Mouse (Mus musculus) heart, adult 2 months (tissue): ENCODE results near the gene Rassf8. TPM values are rescaled to one million over a fixed set of nuclear protein-coding genes. Genes with fewer than 3 reads are reported as not detected.
A peak's percentile ranks its signal among the peaks of the same experiment; 100 is the strongest.

ENCODE experiments used
- DNase-seq, 2 experiments: peaks; one replicate each; pipeline ENCODE4 v3.0.0; 2021
- H3K27ac ChIP-seq: fragments of 200-600 bp; 2 replicates; pipeline ENCODE4 v1.8.1; 2022
- H3K27me3 ChIP-seq: fragments of 200-500 bp; 2 replicates; pipeline ENCODE4 v1.6.1; 2012; ENCODE audit warnings: mild to moderate bottlenecking, low read length, inconsistent platforms, mixed read lengths; ENCODE audit not compliant: control insufficient read depth, insufficient read depth
- H3K36me3 ChIP-seq: fragments of 200-500 bp; 2 replicates; pipeline ENCODE4 v1.6.1; 2012; ENCODE audit warnings: low read length, inconsistent platforms; ENCODE audit not compliant: control insufficient read depth, insufficient read depth
- H3K4me1 ChIP-seq: fragments of 200-500 bp; 2 replicates; pipeline ENCODE4 v1.6.1; 2011; ENCODE audit warnings: low read length; ENCODE audit not compliant: control insufficient read depth, insufficient read depth
- H3K4me3 ChIP-seq: fragments of 200-600 bp; 2 replicates; pipeline ENCODE4 v1.8.1; 2022
- H3K79me2 ChIP-seq: fragments of 200-500 bp; replicated peaks from 2 replicates; pipeline ENCODE4 v1.6.1; 2012; ENCODE audit warnings: mild to moderate bottlenecking, inconsistent platforms, low read length, moderate library complexity, mixed read lengths; ENCODE audit not compliant: control insufficient read depth, insufficient read depth
- H3K9ac ChIP-seq: fragments of 200-500 bp; 2 replicates; pipeline ENCODE4 v1.6.1; 2012; ENCODE audit warnings: low read depth, mild to moderate bottlenecking, control low read depth, inconsistent platforms, low read length, mixed read lengths
- CTCF ChIP-seq: fragments of 200-600 bp; IDR thresholded peaks from 2 replicates; pipeline ENCODE4 v1.8.1; 2022; ENCODE audit warnings: antibody characterized with exemption, mild to moderate bottlenecking, moderate library complexity
- EP300 ChIP-seq: fragments of 200-500 bp; IDR thresholded peaks from 2 replicates; pipeline ENCODE4 v1.6.1; 2011; ENCODE audit warnings: low read depth, low read length, control low read depth; ENCODE audit not compliant: insufficient read depth
- POLR2A ChIP-seq: fragments of 200-500 bp; IDR thresholded peaks from 2 replicates; pipeline ENCODE4 v1.6.1; 2011; ENCODE audit warnings: mild to moderate bottlenecking, low read depth, low read length, control low read depth; ENCODE audit not compliant: insufficient read depth
- WGBS: fragments of 180-500 bp; shearing (Covaris S2); methylation state at CpG from one replicate; pipeline ENCODE4 v1.1.7; 2018; 5-methylcytosine and 5-hydroxymethylcytosine counted together
- intact Hi-C: fragments of 180-260 bp; cut with DNase I; formaldehyde crosslinking; loops from one replicate; pipeline ENCODE4 v1.15.1; 2025
- polyA plus RNA-seq: library from polyadenylated mRNA; depleted of rRNA; stranded (reverse); fragments of >200 nt; gene quantifications from 2 replicates; pipeline ENCODE4 v1.2.3, GENCODE M21; 2012
- total RNA-seq, 2 experiments: library from RNA; stranded (reverse); gene quantifications; 2 replicates each; pipeline ENCODE4 v1.2.3; 2021

Rassf8 gene
- total and polyA plus RNA-seq, 3 experiments = 18.1 to 58.2 (median 56.9) TPM

DNA sequence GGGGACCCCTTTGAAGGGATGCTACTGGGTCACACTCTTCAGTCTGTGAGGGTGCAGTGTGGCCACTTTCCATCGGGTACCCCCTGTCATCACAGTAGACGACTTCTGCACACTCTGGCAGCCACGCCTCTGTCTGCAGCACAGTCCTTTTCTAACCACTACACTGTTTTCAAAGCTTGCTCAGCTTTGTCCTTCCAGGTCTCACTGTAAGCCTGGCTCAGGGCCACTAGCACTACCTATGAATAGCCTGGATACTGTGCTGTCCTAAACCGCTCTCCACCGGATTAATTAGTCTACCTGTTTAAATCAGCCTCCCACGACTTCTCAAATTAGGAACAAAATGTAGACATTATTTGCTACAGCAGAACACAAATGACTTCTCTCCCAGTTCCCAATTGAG, 63.5 kb downstream of the Rassf8 start:
- WGBS = 69% methylated on average over 6 of the region's 6 CpGs

DNA sequence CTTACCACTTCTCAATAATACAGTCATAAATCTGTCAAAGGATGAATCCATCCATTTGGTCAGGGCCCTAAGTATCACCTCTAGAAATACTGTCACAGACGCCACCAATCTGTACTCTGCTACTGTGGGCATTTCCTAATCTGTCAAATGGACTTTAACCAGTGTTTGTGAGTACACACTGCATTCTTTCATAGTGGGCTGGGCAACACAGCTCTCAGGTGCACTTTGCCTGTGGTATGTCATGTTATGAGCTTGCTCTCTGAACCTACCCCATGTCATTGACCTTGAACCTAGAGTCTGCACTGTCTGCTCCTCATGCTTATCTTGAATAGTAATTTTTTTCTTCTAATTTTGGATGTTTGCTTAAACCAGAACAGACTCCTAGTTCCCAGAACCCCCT, 64.6 kb downstream of the Rassf8 start:
- H3K27me3 ChIP-seq = no peaks in the 10 kb centered on the region
- H3K27ac ChIP-seq = no peak overlapping the region
- WGBS = 100% methylated on average over 1 of the region's 1 CpGs
- peaks cover 6% of the 10 kb centered on the region for H3K4me1 ChIP-seq
- no peaks in the 10 kb centered on the region for H3K79me2 ChIP-seq
- H3K36me3 ChIP-seq = peaks cover 3% of the 10 kb centered on the region; the same call in 1 of the 2 replicates
- intact Hi-C loops = no loop called here
- no peak for DNase-seq
- TF ChIP-seq POLR2A (no peak), EP300 (no peak)
- no peak overlapping the region for H3K9ac ChIP-seq
- H3K4me3 ChIP-seq = no peak overlapping the region

More for the DNA sequence above, 63.5 kb downstream of the Rassf8 start:
- TF ChIP-seq POLR2A (no peak), EP300 (no peak), CTCF (no peak)
- Histone ChIP-seq H3K4me3 (no peak overlapping the region), H3K27me3 (no peaks in the 10 kb centered on the region), H3K27ac (no peak overlapping the region), H3K36me3 (peaks cover 3% of the 10 kb centered on the region; the same call in 1 of the 2 replicates), H3K79me2 (no peaks in the 10 kb centered on the region), H3K9ac (no peak overlapping the region), H3K4me1 (peaks cover 6% of the 10 kb centered on the region)
- intact Hi-C loops = no loop called here
- DNase-seq = no peak

DNA sequence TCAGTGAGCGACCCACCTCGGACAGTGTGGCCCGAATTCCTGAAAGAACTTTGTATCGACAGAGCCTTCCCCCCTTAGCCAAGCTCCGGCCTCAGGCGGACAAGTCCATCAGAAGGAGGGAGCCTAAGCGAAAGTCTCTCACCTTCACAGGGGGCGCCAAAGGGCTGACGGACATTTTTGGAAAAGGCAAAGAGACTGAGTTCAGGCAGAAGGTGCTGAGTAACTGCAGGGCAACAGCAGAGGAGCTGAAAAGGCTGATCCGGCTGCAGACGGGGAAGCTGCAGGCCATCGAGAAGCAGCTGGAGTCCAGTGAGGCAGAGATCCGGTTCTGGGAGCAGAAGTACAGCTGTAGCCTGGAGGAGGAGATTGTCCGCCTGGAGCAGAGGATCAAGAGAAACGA, 68.7 kb downstream of the Rassf8 start:
- DNase-seq = no peak
- Histone ChIP-seq H3K27me3 (no peaks in the 10 kb centered on the region), H3K79me2 (no peaks in the 10 kb centered on the region), H3K9ac (no peak overlapping the region), H3K27ac (no peak overlapping the region), H3K4me3 (no peak overlapping the region), H3K36me3 (peaks cover 3% of the 10 kb centered on the region; the same call in 1 of the 2 replicates), H3K4me1 (no peaks in the 10 kb centered on the region; the same call in 1 of the 2 replicates)
- intact Hi-C loops = no loop called here
- WGBS = 62% methylated on average over 15 of the region's 15 CpGs
- no peak for TF ChIP-seq POLR2A
- peak; percentile 36 for TF ChIP-seq CTCF

DNA sequence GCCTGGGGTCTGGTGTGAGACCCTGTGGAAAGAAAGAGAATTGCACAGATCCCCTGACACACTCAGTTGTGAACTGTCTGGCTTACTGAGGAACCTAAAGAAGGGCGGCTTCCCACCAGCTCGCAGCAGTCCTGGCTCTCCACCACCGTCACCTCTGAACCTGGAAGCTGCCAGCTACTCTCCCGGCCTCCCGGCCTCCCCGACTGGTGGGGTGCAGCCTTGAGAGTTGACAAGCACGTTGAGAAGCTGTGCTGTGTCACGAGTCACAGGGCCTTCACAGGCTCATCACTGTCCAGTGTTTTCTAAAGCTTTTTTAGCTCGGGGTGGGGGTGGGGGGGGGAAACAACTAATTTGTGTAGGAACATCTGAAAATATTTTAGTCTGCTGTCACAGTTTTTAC, 72.6 kb downstream of the Rassf8 start:
- H3K36me3 ChIP-seq = no peaks in the 10 kb centered on the region
- intact Hi-C loops = no loop called here

DNA sequence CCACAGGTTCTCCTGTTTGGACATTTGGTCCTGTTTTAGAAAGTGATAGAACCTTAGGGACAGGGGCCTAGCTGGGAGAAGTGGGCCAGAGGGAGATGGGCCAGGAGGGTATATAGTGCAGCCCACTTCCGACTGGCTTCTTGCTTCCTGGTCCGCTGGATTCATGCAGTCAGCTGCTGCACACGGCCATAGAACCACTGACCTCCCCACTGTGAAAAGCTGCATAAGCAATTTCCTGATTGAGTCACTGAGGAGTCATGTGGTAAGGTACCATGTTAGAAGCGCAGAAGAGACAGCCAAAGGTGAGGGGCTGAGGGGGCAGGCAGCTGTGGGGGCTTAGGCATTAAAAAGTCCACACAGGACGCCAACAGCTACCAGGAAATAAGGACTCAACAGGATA, 75.7 kb downstream of the Rassf8 start:
- no peak for DNase-seq
- intact Hi-C loops = loop anchor here (2.0 to 10.0 kb wide), 3 partner anchors 381 to 583 kb away; no protein-coding TSS in a partner anchor
- H3K9ac ChIP-seq = no peak overlapping the region
- H3K27ac ChIP-seq = no peak overlapping the region
- no peak for TF ChIP-seq POLR2A
- H3K27me3 ChIP-seq = no peaks in the 10 kb centered on the region
- H3K4me3 ChIP-seq = no peak overlapping the region
- no peaks in the 10 kb centered on the region for H3K79me2 ChIP-seq
- 59% methylated on average over 5 of the region's 5 CpGs for WGBS
- no peaks in the 10 kb centered on the region for H3K36me3 ChIP-seq
- no peaks in the 10 kb centered on the region; the same call in 1 of the 2 replicates for H3K4me1 ChIP-seq

More for the DNA sequence above, 72.6 kb downstream of the Rassf8 start:
- no peak for DNase-seq
- Histone ChIP-seq H3K27ac (no peak overlapping the region), H3K4me1 (no peaks in the 10 kb centered on the region; the same call in 1 of the 2 replicates), H3K27me3 (no peaks in the 10 kb centered on the region), H3K79me2 (no peaks in the 10 kb centered on the region), H3K4me3 (no peak overlapping the region), H3K9ac (no peak overlapping the region)
- no peak for TF ChIP-seq EP300
- TF ChIP-seq POLR2A = no peak
- TF ChIP-seq CTCF = no peak
- WGBS = 74% methylated on average over 9 of the region's 9 CpGs

DNA sequence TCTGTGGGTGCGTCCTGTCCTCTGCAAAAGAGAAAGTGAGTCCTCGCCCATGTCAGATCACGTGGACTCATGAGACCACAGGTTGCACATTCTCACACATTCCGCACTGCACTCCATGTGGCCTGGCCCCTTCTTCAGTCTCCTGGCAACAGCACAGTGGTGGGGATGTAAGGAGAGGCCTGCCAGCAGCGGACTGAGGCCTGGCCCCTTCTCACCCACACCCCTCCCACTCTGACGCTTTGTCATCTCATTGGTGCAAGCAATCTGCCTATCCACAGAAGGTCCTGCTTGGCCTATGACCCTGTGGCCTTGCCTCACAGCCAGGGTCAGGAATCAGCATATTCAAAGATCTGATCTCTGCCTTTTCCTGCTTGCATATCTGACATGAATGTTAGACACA, 76.6 kb downstream of the Rassf8 start:
- Histone ChIP-seq H3K27me3 (no peaks in the 10 kb centered on the region), H3K9ac (no peak overlapping the region), H3K36me3 (no peaks in the 10 kb centered on the region), H3K4me3 (no peak overlapping the region), H3K4me1 (no peaks in the 10 kb centered on the region; the same call in 1 of the 2 replicates), H3K79me2 (no peaks in the 10 kb centered on the region), H3K27ac (no peak overlapping the region)
- intact Hi-C loops = loop anchor here (2.0 to 10.0 kb wide), 3 partner anchors 382 to 582 kb away; no protein-coding TSS in a partner anchor
- 74% methylated on average over 6 of the region's 6 CpGs for WGBS
- DNase-seq = no peak
- TF ChIP-seq POLR2A (no peak), EP300 (no peak), CTCF (no peak)
